In genomic region chr11:46286803-46287202, GRCm38 (mm10) we compare ENCODE assay signal across 15 mouse cellular contexts. TPM values are rescaled to one million over a fixed set of nuclear protein-coding genes. Genes with fewer than 3 reads are reported as not detected.
A peak's percentile ranks its signal among the peaks of the same experiment; 100 is the strongest.
DNase-seq lines count a peak whose midpoint lies in the region; ATAC-seq and TF ChIP-seq lines count a peak whose summit lies in the region.
"Had no signal": no experiment of that assay in that cellular context is flagged by ENCODE, and none has a peak within 500 bp of the region (broad histone marks: within the 10 kb centered on the region; RNA-seq: fewer than 3 reads in every experiment).

No protein-coding gene starts in this region.

- TF ChIP-seq POLR2A in lung, adult 2 months (IDR thresholded peaks at IDR 0.05; ENCODE audit: borderline replicate concordance, extremely low read depth, low read depth, low read length): no peak

- H3K27ac ChIP-seq in forebrain, embryonic 14.5 days (ENCODE audit: low read depth, low read length): no peak overlapping the region
- no peak overlapping the region for H3K27ac ChIP-seq in forebrain, embryonic 13.5 days
- H3K27ac ChIP-seq in lung, embryonic 16.5 days (ENCODE audit: low read length): no peak overlapping the region
- no peak overlapping the region for H3K27ac ChIP-seq in hindbrain, embryonic 16.5 days (ENCODE audit: low read depth, low read length)
- H3K27ac ChIP-seq: forebrain, embryonic 15.5 days; midbrain, embryonic 15.5 days had no signal

- H3K4me3 ChIP-seq in forebrain, embryonic 14.5 days (ENCODE audit: low read depth, low read length): no peak overlapping the region
- no peak overlapping the region for H3K4me3 ChIP-seq in forebrain, embryonic 13.5 days
- H3K4me3 ChIP-seq in lung, embryonic 16.5 days (ENCODE audit: low read length): no peak overlapping the region
- H3K4me3 ChIP-seq in lung, adult 2 months (replicated peaks; ENCODE audit: extremely low read depth, low read depth, low read length): no peak overlapping the region
- no peak overlapping the region for H3K4me3 ChIP-seq in hindbrain, embryonic 16.5 days (ENCODE audit: low read length)
- H3K4me3 ChIP-seq: forebrain, embryonic 15.5 days; midbrain, embryonic 15.5 days had no signal

- ATAC-seq in forebrain, embryonic 14.5 days: no peak
- ATAC-seq in forebrain, embryonic 13.5 days: no peak
- peak; percentile 53; the same call in 1 of the 2 replicates for ATAC-seq in lung, embryonic 16.5 days (ENCODE audit: low read depth)
- ATAC-seq in common myeloid progenitor, adult 5-6 weeks (replicated peaks; ENCODE audit: low read depth, poor library complexity, severe bottlenecking): peak; percentile 99
- peak; percentile 67 for ATAC-seq in monocyte, adult 5-6 weeks (replicated peaks; ENCODE audit: insufficient number of reproducible peaks, low FRiP score, low TSS enrichment, poor library complexity, severe bottlenecking)
- ATAC-seq in hindbrain, embryonic 16.5 days: no peak
- ATAC-seq: forebrain, embryonic 15.5 days; midbrain, embryonic 15.5 days had no signal

- no peaks in the 10 kb centered on the region for H3K27me3 ChIP-seq in forebrain, embryonic 14.5 days (replicated peaks; ENCODE audit: control insufficient read depth, insufficient read depth, low read length)
- H3K27me3 ChIP-seq in forebrain, embryonic 13.5 days: no peaks in the 10 kb centered on the region
- no peaks in the 10 kb centered on the region for H3K27me3 ChIP-seq in lung, embryonic 16.5 days (ENCODE audit: control insufficient read depth, insufficient read depth, low read depth, low read length)
- no peaks in the 10 kb centered on the region for H3K27me3 ChIP-seq in hindbrain, embryonic 16.5 days (replicated peaks; ENCODE audit: control insufficient read depth, insufficient read depth, low read length)
- H3K27me3 ChIP-seq: forebrain, embryonic 15.5 days; midbrain, embryonic 15.5 days had no signal

- no peak overlapping the region for H3K9ac ChIP-seq in forebrain, embryonic 14.5 days (ENCODE audit: low read length)
- no peak overlapping the region for H3K9ac ChIP-seq in forebrain, embryonic 13.5 days
- H3K9ac ChIP-seq in lung, embryonic 16.5 days (ENCODE audit: low read length): no peak overlapping the region
- no peak overlapping the region for H3K9ac ChIP-seq in hindbrain, embryonic 16.5 days (ENCODE audit: low read depth, low read length)
- H3K9ac ChIP-seq: forebrain, embryonic 15.5 days; midbrain, embryonic 15.5 days had no signal

- H3K36me3 ChIP-seq in forebrain, embryonic 14.5 days (ENCODE audit: control insufficient read depth, insufficient read depth, low read length): peaks cover 76% of the 10 kb centered on the region
- H3K36me3 ChIP-seq in forebrain, embryonic 13.5 days (ENCODE audit: poor library complexity, severe bottlenecking): peaks cover 69% of the 10 kb centered on the region
- H3K36me3 ChIP-seq in lung, embryonic 16.5 days (ENCODE audit: control insufficient read depth, insufficient read depth, low read length): no peaks in the 10 kb centered on the region
- peaks cover 40% of the 10 kb centered on the region for H3K36me3 ChIP-seq in hindbrain, embryonic 16.5 days (ENCODE audit: control insufficient read depth, insufficient read depth, low read length)

- peak; percentile 19 for DNase-seq in forebrain, embryonic 14.5 days (ENCODE audit: low spot score)
- no peak for DNase-seq in lung, adult 2 months
- DNase-seq in urinary bladder, postnatal 36 days (ENCODE audit: low spot score in 2 of 2): no peak
- DNase-seq: heart, postnatal 4 days; right cerebral cortex, postnatal 4 days; thymus, postnatal 25 days had no signal

- H3K4me1 ChIP-seq in forebrain, embryonic 14.5 days (ENCODE audit: control insufficient read depth, insufficient read depth, low read length): no peaks in the 10 kb centered on the region; the same call in 1 of the 2 replicates
- H3K4me1 ChIP-seq in forebrain, embryonic 13.5 days: peaks cover 10% of the 10 kb centered on the region; the same call in 1 of the 2 replicates
- H3K4me1 ChIP-seq in lung, embryonic 16.5 days (replicated peaks; ENCODE audit: control insufficient read depth, insufficient read depth, low read length): no peaks in the 10 kb centered on the region; the same call in 1 of the 2 replicates
- H3K4me1 ChIP-seq in lung, adult 2 months (ENCODE audit: control insufficient read depth, insufficient read depth, low read length): no peaks in the 10 kb centered on the region
- H3K4me1 ChIP-seq in hindbrain, embryonic 16.5 days (ENCODE audit: control insufficient read depth, insufficient read depth, low read depth, low read length): peaks cover 3% of the 10 kb centered on the region; the same call in 1 of the 2 replicates

- H3K4me2 ChIP-seq in forebrain, embryonic 14.5 days (ENCODE audit: low read length): no peak overlapping the region
- no peak overlapping the region for H3K4me2 ChIP-seq in forebrain, embryonic 13.5 days
- H3K4me2 ChIP-seq in lung, embryonic 16.5 days (ENCODE audit: low read depth, low read length): no peak overlapping the region
- no peak overlapping the region for H3K4me2 ChIP-seq in hindbrain, embryonic 16.5 days (ENCODE audit: low read length)
- H3K4me2 ChIP-seq: forebrain, embryonic 15.5 days; liver, embryonic 11.5 days; midbrain, embryonic 15.5 days had no signal

- H3K9me3 ChIP-seq in forebrain, embryonic 14.5 days (replicated peaks; ENCODE audit: control insufficient read depth, low read length): no peaks in the 10 kb centered on the region
- no peaks in the 10 kb centered on the region for H3K9me3 ChIP-seq in forebrain, embryonic 13.5 days (replicated peaks)
- no peaks in the 10 kb centered on the region for H3K9me3 ChIP-seq in lung, embryonic 16.5 days (ENCODE audit: control insufficient read depth, low read length)
- no peaks in the 10 kb centered on the region for H3K9me3 ChIP-seq in hindbrain, embryonic 16.5 days (ENCODE audit: control insufficient read depth, low read length)
- H3K9me3 ChIP-seq: forebrain, embryonic 15.5 days; midbrain, embryonic 15.5 days had no signal

- 40% methylated on average over 6 of the region's 6 CpGs for WGBS in forebrain, embryonic 14.5 days
- WGBS in forebrain, embryonic 13.5 days: 45% methylated on average over 6 of the region's 6 CpGs
- 35% methylated on average over 6 of the region's 6 CpGs for WGBS in lung, embryonic 16.5 days
- WGBS in lung, adult 2 months: 46% methylated on average over 6 of the region's 6 CpGs
- 25% methylated on average over 6 of the region's 6 CpGs for WGBS in hindbrain, embryonic 16.5 days

- no peak for TF ChIP-seq CTCF in lung, adult 2 months (IDR thresholded peaks at IDR 0.05; ENCODE audit: insufficient read depth, low read length)

RNA-seq across cellular contexts. Expression of gene Cyfip2, which starts 25.9 kb away (rescaled TPM):
- 57.8 and 78.9 TPM in 2 replicates for polyA plus RNA-seq in forebrain, embryonic 14.5 days (2014; fragmentation: Nextera tagmentation; extraction: Ambion mirVana)
- polyA plus RNA-seq in forebrain, embryonic 13.5 days (2015; fragmentation: Nextera tagmentation; extraction: Ambion mirVana): 55.9 and 59.8 TPM in 2 replicates
- 8.6 and 9.9 TPM in 2 replicates for polyA plus RNA-seq in lung, embryonic 16.5 days (2015; fragmentation: Nextera tagmentation; extraction: Ambion mirVana)
- 5.5 and 9.3 TPM in 2 replicates for polyA plus RNA-seq in lung, adult 2 months (2012; rRNA removed)
- total RNA-seq in common myeloid progenitor, adult 5-6 weeks (2017): 52.5 and 69.0 TPM in 2 replicates
- 120 to 188 TPM (median 136 TPM) in 3 replicates for total RNA-seq in monocyte, adult 5-6 weeks (2017)
- 92.0 and 103 TPM in 2 replicates for polyA plus RNA-seq in hindbrain, embryonic 16.5 days (2015; fragmentation: Nextera tagmentation; extraction: Ambion mirVana)

RNA-seq across cellular contexts. Expression of gene Fndc9, which starts 51.5 kb away (rescaled TPM):
- polyA plus RNA-seq in forebrain, embryonic 14.5 days (2014; fragmentation: Nextera tagmentation; extraction: Ambion mirVana): 5.1 and 5.9 TPM in 2 replicates
- 2.2 and 2.5 TPM in 2 replicates for polyA plus RNA-seq in forebrain, embryonic 13.5 days (2015; fragmentation: Nextera tagmentation; extraction: Ambion mirVana)
- 0.06 and 0.33 TPM in 2 replicates for polyA plus RNA-seq in lung, embryonic 16.5 days (2015; fragmentation: Nextera tagmentation; extraction: Ambion mirVana)
- 2.6 TPM in 1 of 2 replicates, not detected in the other for polyA plus RNA-seq in lung, adult 2 months (2012; rRNA removed)
- total RNA-seq in common myeloid progenitor, adult 5-6 weeks (2017): 0.23 TPM in 1 of 2 replicates, not detected in the other
- 0.39 to 0.53 TPM in 2 of 3 replicates, not detected in the other for total RNA-seq in monocyte, adult 5-6 weeks (2017)
- polyA plus RNA-seq in hindbrain, embryonic 16.5 days (2015; fragmentation: Nextera tagmentation; extraction: Ambion mirVana): 2.7 and 3.8 TPM in 2 replicates
- total RNA-seq: gastrocnemius, postnatal 4 days; heart, postnatal 4 days had no signal
- polyA plus RNA-seq: liver, embryonic 11.5 days had no signal

Comparison
In these comparisons a context has a peak if more than half of its experiments do, and no peak if none do; other contexts are left out.
1. ATAC-seq: peak in lung, embryonic 16.5 days (single experiment), common myeloid progenitor, adult 5-6 weeks (single experiment) and monocyte, adult 5-6 weeks (single experiment); none in forebrain, embryonic 14.5 days (single experiment), forebrain, embryonic 13.5 days (single experiment) and hindbrain, embryonic 16.5 days (single experiment).